Comparison of ENCODE assay signal across 25 mouse cellular contexts in genomic region chr6:8048216-8048615, GRCm38 (mm10).
DNase-seq lines count a peak whose midpoint lies in the region; ATAC-seq lines count a peak whose summit lies in the region.
"Had no signal": no experiment of that assay in that cellular context is flagged by ENCODE, and none has a peak within 500 bp of the region (broad histone marks: within the 10 kb centered on the region; RNA-seq: fewer than 3 reads in every experiment).

No protein-coding gene starts in this region.

- no peak overlapping the region for H3K9ac ChIP-seq in intestine, embryonic 16.5 days (ENCODE audit: low read depth, low read length)
- H3K9ac ChIP-seq in forebrain, embryonic 16.5 days (replicated peaks; ENCODE audit: low read depth, low read length) = no peak overlapping the region

- peak; percentile 10 for DNase-seq in heart, adult 11 months
- no peak for DNase-seq in heart, adult 18-20 months
- DNase-seq in 3134 (ENCODE audit: extremely low read depth, insufficient read length, low spot score) (peak; percentile 58), 3T3-L1 (ENCODE audit: low read depth, low spot score) (peak; percentile 72), 416B (ENCODE audit: low read depth) (peak; percentile 17)
- DNase-seq: adrenal gland, adult 2 months; adrenal gland, adult 8-10 months; adrenal gland, postnatal 10 days; adrenal gland, postnatal 14 days; adrenal gland, postnatal 25 days; adrenal gland, postnatal 36 days; B cell, adult 2 months; cerebellum, adult 11 months; cerebellum, adult 11-12 months; cerebellum, adult 18-20 months; cerebellum, adult 2 months; cerebellum, adult 8-10 months had no signal

- 83% methylated on average over 2 of the region's 2 CpGs for WGBS in intestine, embryonic 16.5 days
- WGBS in forebrain, embryonic 16.5 days = 76% methylated on average over 2 of the region's 2 CpGs

- no peak for ATAC-seq in granulocyte monocyte progenitor cell, adult 5-6 weeks (replicated peaks; ENCODE audit: poor library complexity, severe bottlenecking)
- no peak for ATAC-seq in intestine, embryonic 16.5 days
- no peak for ATAC-seq in forebrain, embryonic 16.5 days
- ATAC-seq: activated CD4-positive, CD25-positive, alpha-beta regulatory T cell, adult 4 months; CD4-positive, CD25-positive, alpha-beta regulatory T cell, adult 4 months; Patski had no signal

- H3K27me3 ChIP-seq in intestine, embryonic 16.5 days (replicated peaks; ENCODE audit: control insufficient read depth, insufficient read depth, low read length) = no peaks in the 10 kb centered on the region
- no peaks in the 10 kb centered on the region for H3K27me3 ChIP-seq in forebrain, embryonic 16.5 days (replicated peaks; ENCODE audit: control insufficient read depth, insufficient read depth, low read length)
- H3K27me3 ChIP-seq: CH12.LX, Patski had no signal

- H3K9me3 ChIP-seq in intestine, embryonic 16.5 days (ENCODE audit: control insufficient read depth, low read length) = no peaks in the 10 kb centered on the region
- no peaks in the 10 kb centered on the region for H3K9me3 ChIP-seq in forebrain, embryonic 16.5 days (ENCODE audit: control insufficient read depth, low read length)
- H3K9me3 ChIP-seq: G1E had no signal

- no peak overlapping the region for H3K4me3 ChIP-seq in intestine, embryonic 16.5 days (ENCODE audit: low read length)
- H3K4me3 ChIP-seq in forebrain, embryonic 16.5 days (replicated peaks; ENCODE audit: low read length) = no peak overlapping the region

- no peaks in the 10 kb centered on the region for H3K36me3 ChIP-seq in intestine, embryonic 16.5 days (ENCODE audit: control insufficient read depth, insufficient read depth, low read length)
- no peaks in the 10 kb centered on the region for H3K36me3 ChIP-seq in forebrain, embryonic 16.5 days (ENCODE audit: control insufficient read depth, insufficient read depth)
- H3K36me3 ChIP-seq: G1E had no signal

- no peaks in the 10 kb centered on the region for H3K4me1 ChIP-seq in intestine, embryonic 16.5 days (ENCODE audit: control insufficient read depth, insufficient read depth, low read length)
- H3K4me1 ChIP-seq in forebrain, embryonic 16.5 days (replicated peaks; ENCODE audit: control insufficient read depth, insufficient read depth, low read length) = no peaks in the 10 kb centered on the region

- H3K27ac ChIP-seq in intestine, embryonic 16.5 days (ENCODE audit: low read length) = no peak overlapping the region
- no peak overlapping the region for H3K27ac ChIP-seq in forebrain, embryonic 16.5 days (ENCODE audit: low read length)

- no peak overlapping the region for H3K4me2 ChIP-seq in intestine, embryonic 16.5 days (ENCODE audit: low read depth, low read length)
- H3K4me2 ChIP-seq in forebrain, embryonic 16.5 days (ENCODE audit: low read length) = no peak overlapping the region

Comparison
In these comparisons a context has a peak if more than half of its experiments do, and no peak if none do; other contexts are left out.
1. DNase-seq: peak in heart, adult 11 months (single experiment), 3134 (single experiment), 3T3-L1 (single experiment) and 416B (single experiment); none in heart, adult 18-20 months (0 of 2).